Mouse (Mus musculus) spleen, postnatal 36 days (tissue): ENCODE data around the gene Gm4133.
"Not testable (repeated sequence)": the region's sequence is repeated elsewhere in the genome, so short reads cannot be mapped to it uniquely, and the experiment has no call there.

Experiments
- DNase-seq, 2 experiments: peaks; one replicate each; pipeline ENCODE4 v3.0.0; 2022; ENCODE audit warnings: low spot score in 2 of 2, mixed read lengths in 1 of 2

Gm4133 gene

GRCm38 (mm10) chr7:20333965-20334364 lies at the start of gene Gm4133:
Gm4133 (minus strand) TSS chr7:20334065.
- not testable (repeated sequence) for DNase-seq

GRCm38 (mm10) chr7:20375310-20375709 lies 41.4 kb upstream of the Gm4133 start, which contains the start of gene Gm5728:
Gm5728 (minus strand) TSS chr7:20375410.
- not testable (repeated sequence) for DNase-seq
